Mouse (Mus musculus) E14TG2a.4 (cell line): ENCODE results near the gene Myoc.
"Not testable (repeated sequence)": the region's sequence is repeated elsewhere in the genome, so short reads cannot be mapped to it uniquely, and the experiment has no call there.

ENCODE experiments used
- CTCF ChIP-seq: conservative IDR thresholded peaks from 2 replicates; pipeline ENCODE4 v1.5.1; 2014; ENCODE audit warnings: low read length
- POU5F1 ChIP-seq: IDR thresholded peaks from 2 replicates; pipeline ENCODE4 v1.6.1; 2014; ENCODE audit warnings: low read length, borderline replicate concordance

- TF ChIP-seq CTCF, POU5F1: not testable (repeated sequence)
Measured at GRCm38 (mm10) chr1:162627821-162628220, 11.1 kb upstream of the Myoc start.
